Mouse (Mus musculus) heart, embryonic 12.5 days (tissue): ENCODE data around the gene Dlx1. TPM values are rescaled to one million over a fixed set of nuclear protein-coding genes. Genes with fewer than 3 reads are reported as not detected.

Source experiments
- ATAC-seq: fragments of 200-750 bp; cut with Nextera tagmentation; 2 replicates; pipeline ENCODE4 v1.8.0; 2017; ENCODE audit warnings: moderate TSS enrichment, moderate library complexity; ENCODE audit not compliant: insufficient number of reproducible peaks, low FRiP score
- H3K27ac ChIP-seq: fragments of 300-500 bp; sonication (generic); 2 replicates; pipeline ENCODE4 v1.5.1; 2016; ENCODE audit warnings: mild to moderate bottlenecking, moderate library complexity; ENCODE audit not compliant: poor library complexity, severe bottlenecking
- H3K27me3 ChIP-seq: fragments of 300-500 bp; sonication (generic); replicated peaks from 2 replicates; pipeline ENCODE4 v1.6.1; 2016; ENCODE audit warnings: mild to moderate bottlenecking, moderate library complexity
- H3K36me3 ChIP-seq: fragments of 300-500 bp; sonication (generic); 2 replicates; pipeline ENCODE4 v1.6.1; 2016; ENCODE audit warnings: mild to moderate bottlenecking, moderate library complexity
- H3K4me1 ChIP-seq: fragments of 300-500 bp; sonication (generic); replicated peaks from 2 replicates; pipeline ENCODE4 v1.6.1; 2016; ENCODE audit warnings: mild to moderate bottlenecking
- H3K4me2 ChIP-seq: fragments of 300-500 bp; sonication (generic); 2 replicates; pipeline ENCODE4 v1.6.1; 2016; ENCODE audit warnings: mild to moderate bottlenecking, moderate library complexity
- H3K4me3 ChIP-seq: fragments of 300-500 bp; sonication (generic); 2 replicates; pipeline ENCODE4 v1.5.1; 2016; ENCODE audit warnings: mild to moderate bottlenecking
- H3K9ac ChIP-seq: fragments of 300-500 bp; sonication (generic); 2 replicates; pipeline ENCODE4 v1.6.1; 2016; ENCODE audit warnings: mild to moderate bottlenecking, moderate library complexity
- H3K9me3 ChIP-seq: fragments of 300-500 bp; sonication (generic); replicated peaks from 2 replicates; pipeline ENCODE4 v1.6.1; 2016; ENCODE audit warnings: mild to moderate bottlenecking, moderate library complexity
- WGBS: fragments of 180-500 bp; shearing (Covaris S2); methylation state at CpG from one replicate; pipeline ENCODE4 v1.1.7; 2016; 5-methylcytosine and 5-hydroxymethylcytosine counted together
- polyA plus RNA-seq: library from polyadenylated mRNA; unstranded; fragments of >200 nt; fragmentation: Nextera tagmentation; extraction: Ambion mirVana; gene quantifications from 2 replicates; pipeline ENCODE4 v1.2.1, GENCODE M21; 2016

Gene Dlx1
- polyA plus RNA-seq, 1 experiment from 2014 or later = 0.47 TPM

- no peaks in the 10 kb centered on the region for H3K36me3 ChIP-seq
- no peak overlapping the region for H3K27ac ChIP-seq
- peaks cover 93% of the 10 kb centered on the region for H3K27me3 ChIP-seq
- H3K4me2 ChIP-seq = no peak overlapping the region
- 3% methylated on average over 24 of the region's 24 CpGs for WGBS
- H3K4me1 ChIP-seq = peaks cover 21% of the 10 kb centered on the region
- ATAC-seq = no peak
- no peaks in the 10 kb centered on the region for H3K9me3 ChIP-seq
- no peak overlapping the region for H3K9ac ChIP-seq
- H3K4me3 ChIP-seq = no peak overlapping the region
Observed at GRCm38 (mm10) chr2:71527323-71528013, 445 bp upstream of the Dlx1 start.

GRCm38 (mm10) chr2:71528714-71529510, 999 bp downstream of the Dlx1 start:
- Histone ChIP-seq H3K36me3 (no peaks in the 10 kb centered on the region), H3K9me3 (no peaks in the 10 kb centered on the region), H3K4me3 (peak overlapping the region; percentile 52), H3K9ac (peak overlapping the region; percentile 28; the same call in 1 of the 2 replicates), H3K4me2 (peak overlapping the region; percentile 93), H3K27ac (no peak overlapping the region), H3K27me3 (peaks cover 93% of the 10 kb centered on the region), H3K4me1 (peaks cover 21% of the 10 kb centered on the region)
- ATAC-seq = peak; percentile 41
- under 1% methylated on average over 56 of the region's 57 CpGs for WGBS

GRCm38 (mm10) chr2:71529511-71530351, 1.8 kb downstream of the Dlx1 start:
- Histone ChIP-seq H3K9ac (peak overlapping the region; percentile 28; the same call in 1 of the 2 replicates), H3K27me3 (peaks cover 95% of the 10 kb centered on the region), H3K9me3 (no peaks in the 10 kb centered on the region), H3K36me3 (no peaks in the 10 kb centered on the region), H3K4me2 (peak overlapping the region; percentile 93), H3K4me1 (peaks cover 21% of the 10 kb centered on the region), H3K27ac (no peak overlapping the region), H3K4me3 (peak overlapping the region; percentile 52)
- under 1% methylated on average over 60 of the region's 60 CpGs for WGBS
- ATAC-seq = peak; percentile 81

GRCm38 (mm10) chr2:71530391-71531123, 2.6 kb downstream of the Dlx1 start:
- H3K4me2 ChIP-seq = peak overlapping the region; percentile 93
- H3K27me3 ChIP-seq = peaks cover 92% of the 10 kb centered on the region
- H3K9ac ChIP-seq = no peak overlapping the region
- H3K27ac ChIP-seq = no peak overlapping the region
- ATAC-seq = no peak
- H3K9me3 ChIP-seq = no peaks in the 10 kb centered on the region
- peak overlapping the region; percentile 52 for H3K4me3 ChIP-seq
- under 1% methylated on average over 34 of the region's 34 CpGs for WGBS
- H3K36me3 ChIP-seq = no peaks in the 10 kb centered on the region
- H3K4me1 ChIP-seq = peaks cover 21% of the 10 kb centered on the region

GRCm38 (mm10) chr2:71531124-71531590, 3.2 kb downstream of the Dlx1 start:
- WGBS = 2% methylated on average over 12 of the region's 12 CpGs
- Histone ChIP-seq H3K9ac (no peak overlapping the region), H3K4me2 (peak overlapping the region; percentile 93; the same call in 1 of the 2 replicates), H3K27me3 (peaks cover 90% of the 10 kb centered on the region), H3K36me3 (no peaks in the 10 kb centered on the region), H3K9me3 (no peaks in the 10 kb centered on the region), H3K27ac (no peak overlapping the region), H3K4me3 (0 out of 2 replicates have a peak overlapping the region, but pooled peaks have one; percentile 52), H3K4me1 (peaks cover 21% of the 10 kb centered on the region)
- ATAC-seq = no peak

- WGBS = under 1% methylated on average over 43 of the region's 43 CpGs
- Histone ChIP-seq H3K27ac (no peak overlapping the region), H3K4me2 (no peak overlapping the region), H3K36me3 (no peaks in the 10 kb centered on the region), H3K9ac (no peak overlapping the region), H3K4me1 (peaks cover 21% of the 10 kb centered on the region), H3K4me3 (no peak overlapping the region), H3K27me3 (peaks cover 90% of the 10 kb centered on the region), H3K9me3 (no peaks in the 10 kb centered on the region)
- ATAC-seq = no peak
Observed at GRCm38 (mm10) chr2:71531990-71532970, 4.4 kb downstream of the Dlx1 start.

- Histone ChIP-seq H3K4me2 (no peak overlapping the region), H3K4me3 (no peak overlapping the region), H3K9ac (no peak overlapping the region), H3K27me3 (peaks cover 89% of the 10 kb centered on the region), H3K4me1 (peaks cover 21% of the 10 kb centered on the region), H3K9me3 (no peaks in the 10 kb centered on the region), H3K36me3 (no peaks in the 10 kb centered on the region), H3K27ac (no peak overlapping the region)
- ATAC-seq = no peak
- WGBS = 9% methylated on average over 5 of the region's 5 CpGs
Observed at GRCm38 (mm10) chr2:71533094-71533493, 5.2 kb downstream of the Dlx1 start.

- Histone ChIP-seq H3K4me1 (peaks cover 16% of the 10 kb centered on the region), H3K4me2 (no peak overlapping the region), H3K27ac (no peak overlapping the region), H3K9ac (no peak overlapping the region), H3K36me3 (no peaks in the 10 kb centered on the region), H3K9me3 (no peaks in the 10 kb centered on the region), H3K4me3 (no peak overlapping the region), H3K27me3 (peaks cover 89% of the 10 kb centered on the region)
- ATAC-seq = no peak
- WGBS = 1% methylated on average over 20 of the region's 20 CpGs
Observed at GRCm38 (mm10) chr2:71534242-71535052, 6.5 kb downstream of the Dlx1 start.
